8 mouse cellular contexts compared by ENCODE assay signal in the genomic region with DNA sequence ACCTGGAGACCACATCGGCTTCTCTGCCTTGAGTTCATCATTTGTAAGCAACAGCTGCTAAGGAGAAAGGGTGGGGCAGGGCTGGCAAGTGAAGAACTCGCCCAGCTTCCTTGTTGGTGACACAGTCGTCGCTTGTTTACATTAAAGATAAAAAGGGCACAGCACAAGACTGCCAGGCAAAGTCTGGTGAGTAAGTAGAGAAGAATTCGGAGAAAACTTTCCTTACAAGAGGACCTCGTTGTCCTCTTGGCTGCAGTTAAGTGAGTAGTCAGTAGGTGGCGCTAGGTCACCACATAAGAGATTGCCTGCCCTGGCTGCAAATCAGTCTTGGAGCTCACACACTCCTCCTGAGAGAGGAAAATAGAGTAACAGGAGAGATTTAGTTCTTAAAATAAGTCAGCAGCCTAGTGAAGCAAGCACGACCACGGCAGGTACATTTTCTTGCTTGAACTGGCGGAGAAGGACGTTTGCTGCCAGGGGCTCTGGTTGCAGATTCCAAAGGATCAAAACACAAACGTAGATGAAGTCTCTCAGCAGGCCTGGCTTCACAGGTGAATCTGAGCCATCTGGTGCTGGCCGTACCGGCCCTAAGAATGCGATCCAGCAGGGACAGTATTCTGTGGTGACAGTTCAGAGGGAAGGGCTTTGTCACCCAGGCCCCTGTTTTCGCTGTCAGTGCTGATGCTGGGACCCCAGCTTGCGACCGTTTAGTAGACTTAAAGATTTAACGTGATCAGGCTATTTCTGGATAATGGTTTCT. TPM values are rescaled to one million over a fixed set of nuclear protein-coding genes. Genes with fewer than 3 reads are reported as not detected.
DNase-seq lines count a peak whose midpoint lies in the region; ATAC-seq and TF ChIP-seq lines count a peak whose summit lies in the region.

No protein-coding gene starts in this region.

- 24% methylated on average over 19 of the region's 19 CpGs for WGBS in kidney, embryonic 14.5 days
- whole genome bisulfite sequencing in intestine, embryonic 15.5 days: 22% methylated on average over 19 of the region's 19 CpGs
- WGBS in midbrain, postnatal 0 days: 20% methylated on average over 19 of the region's 19 CpGs

- no peaks in the 10 kb centered on the region for H3K36me3 ChIP-seq in kidney, embryonic 14.5 days (ENCODE audit: control insufficient read depth, insufficient read depth, low read length)
- H3K36me3 ChIP-seq in intestine, embryonic 15.5 days: no peaks in the 10 kb centered on the region
- H3K36me3 ChIP-seq in midbrain, postnatal 0 days (ENCODE audit: insufficient read depth, low read length): no peaks in the 10 kb centered on the region

- intact Hi-C loops in left cerebral cortex, postnatal 4 days (cut with DNase I): no loop called here

- no peak overlapping the region for H3K27ac ChIP-seq in kidney, embryonic 14.5 days (ENCODE audit: low read depth, low read length)
- no peak overlapping the region for H3K27ac ChIP-seq in intestine, embryonic 15.5 days
- no peak overlapping the region for H3K27ac ChIP-seq in midbrain, postnatal 0 days (ENCODE audit: low read depth, low read length)

- no peaks in the 10 kb centered on the region for H3K27me3 ChIP-seq in kidney, embryonic 14.5 days (ENCODE audit: control insufficient read depth, insufficient read depth, low read length)
- H3K27me3 ChIP-seq in intestine, embryonic 15.5 days (replicated peaks): no peaks in the 10 kb centered on the region
- H3K27me3 ChIP-seq in midbrain, postnatal 0 days (ENCODE audit: insufficient read depth, low read length): no peaks in the 10 kb centered on the region

- H3K9me3 ChIP-seq in kidney, embryonic 14.5 days (ENCODE audit: control insufficient read depth, low read length): peaks cover 10% of the 10 kb centered on the region; the same call in 1 of the 2 replicates
- no peaks in the 10 kb centered on the region for H3K9me3 ChIP-seq in intestine, embryonic 15.5 days
- no peaks in the 10 kb centered on the region for H3K9me3 ChIP-seq in midbrain, postnatal 0 days (ENCODE audit: low read length)

- no peak for ATAC-seq in kidney, embryonic 14.5 days (ENCODE audit: low FRiP score, low TSS enrichment)
- peak; percentile 63 for ATAC-seq in intestine, embryonic 15.5 days
- peak; percentile 63 for ATAC-seq in midbrain, postnatal 0 days (ENCODE audit: low FRiP score)

- peak; percentile 98 for TF ChIP-seq CTCF in midbrain, postnatal 0 days (IDR thresholded peaks at IDR 0.05)

- no peak overlapping the region for H3K4me2 ChIP-seq in kidney, embryonic 14.5 days (replicated peaks; ENCODE audit: low read depth, low read length)
- 0 out of 2 replicates have a peak overlapping the region, but pooled peaks have one; percentile 12 for H3K4me2 ChIP-seq in intestine, embryonic 15.5 days (replicated peaks)
- no peak overlapping the region for H3K4me2 ChIP-seq in midbrain, postnatal 0 days (ENCODE audit: low read depth, low read length, poor library complexity, severe bottlenecking)

- H3K9ac ChIP-seq in kidney, embryonic 14.5 days (ENCODE audit: low read depth, low read length): no peak overlapping the region
- H3K9ac ChIP-seq in intestine, embryonic 15.5 days: no peak overlapping the region; the same call in 1 of the 2 replicates
- 0 out of 2 replicates have a peak overlapping the region, but pooled peaks have one; percentile 9 for H3K9ac ChIP-seq in midbrain, postnatal 0 days (replicated peaks; ENCODE audit: low read length, poor library complexity, severe bottlenecking)

- no peak overlapping the region for H3K4me3 ChIP-seq in kidney, embryonic 14.5 days (ENCODE audit: low read length)
- no peak overlapping the region for H3K4me3 ChIP-seq in intestine, embryonic 15.5 days (replicated peaks)
- no peak overlapping the region for H3K4me3 ChIP-seq in midbrain, postnatal 0 days (ENCODE audit: low read depth, low read length)

- H3K4me1 ChIP-seq in kidney, embryonic 14.5 days (ENCODE audit: control insufficient read depth, insufficient read depth, low read length): peaks cover 3% of the 10 kb centered on the region; the same call in 1 of the 2 replicates
- 0 out of 2 replicates have a peak, but pooled peaks cover 6% of the 10 kb centered on the region for H3K4me1 ChIP-seq in intestine, embryonic 15.5 days (replicated peaks)
- H3K4me1 ChIP-seq in midbrain, postnatal 0 days (ENCODE audit: insufficient read depth, low read length): no peaks in the 10 kb centered on the region

- DNase-seq in kidney, adult 18-20 months: peak; percentile 80
- DNase-seq in embryo, embryonic 10 days (ENCODE audit: low spot score): peak; percentile 95
- DNase-seq in gastrocnemius, postnatal 4 days (ENCODE audit: low spot score in 2 of 2): peak; percentile 62 to 78
- peak; percentile 78 for DNase-seq in left cerebral cortex, postnatal 4 days
- peak; percentile 93 for DNase-seq in midbrain, postnatal 0 days (ENCODE audit: low spot score)
- peak; percentile 46 to 72 for DNase-seq in spleen, postnatal 10 days (ENCODE audit: low spot score in 2 of 2)

RNA-seq across cellular contexts. Expression of a gene that starts 24.2 kb away (rescaled TPM):
- polyA plus RNA-seq in kidney, embryonic 14.5 days (2014; fragmentation: Nextera tagmentation; extraction: Ambion mirVana): 0.21 and 0.22 TPM in 2 replicates
- total RNA-seq in gastrocnemius, postnatal 4 days (2021): not detected
- not detected in 2 replicates for polyA plus RNA-seq in intestine, embryonic 15.5 days (2015; fragmentation: Nextera tagmentation; extraction: Ambion mirVana)
- total RNA-seq in left cerebral cortex, postnatal 4 days (2021): under 1 TPM in 1 of 2 experiments, not detected in 1; 0.22 TPM
- total RNA-seq in midbrain, postnatal 0 days (2014; rRNA removed): 0.22 and 0.24 TPM in 2 replicates
- 0.17 TPM in 1 of 2 replicates, not detected in the other for polyA plus RNA-seq in midbrain, postnatal 0 days (2015; fragmentation: Nextera tagmentation; extraction: Ambion mirVana)

RNA-seq across cellular contexts. Expression of a gene that starts 53.4 kb away (rescaled TPM):
- 21.0 and 22.4 TPM in 2 replicates for polyA plus RNA-seq in kidney, embryonic 14.5 days (2014; fragmentation: Nextera tagmentation; extraction: Ambion mirVana)
- total RNA-seq in gastrocnemius, postnatal 4 days (2021): 10 to 100 TPM in 1 of 2 experiments, 1 to 10 TPM in 1; 7.4 to 10.4 TPM
- 17.9 TPM in 2 replicates for polyA plus RNA-seq in intestine, embryonic 15.5 days (2015; fragmentation: Nextera tagmentation; extraction: Ambion mirVana)
- total RNA-seq in left cerebral cortex, postnatal 4 days (2021): 10 to 100 TPM; 21.1 to 24.0 TPM
- 13.6 and 17.6 TPM in 2 replicates for total RNA-seq in midbrain, postnatal 0 days (2014; rRNA removed)
- 10.2 and 10.3 TPM in 2 replicates for polyA plus RNA-seq in midbrain, postnatal 0 days (2015; fragmentation: Nextera tagmentation; extraction: Ambion mirVana)
